Mouse (Mus musculus) ES-Bruce4 (cell line): ENCODE results near the gene Proser3. TPM values are rescaled to one million over a fixed set of nuclear protein-coding genes. Genes with fewer than 3 reads are reported as not detected.
"Not testable (repeated sequence)": the region's sequence is repeated elsewhere in the genome, so short reads cannot be mapped to it uniquely, and the experiment has no call there.

ENCODE experiments used
- H3K27ac ChIP-seq: 2 replicates; pipeline ENCODE4 v1.5.1; 2012; ENCODE audit warnings: low read length, inconsistent platforms; ENCODE audit not compliant: insufficient read depth
- H3K27me3 ChIP-seq: 2 replicates; pipeline ENCODE4 v1.6.1; 2012; ENCODE audit warnings: mild to moderate bottlenecking, low read length, inconsistent platforms; ENCODE audit not compliant: control insufficient read depth, poor library complexity, insufficient read depth, severe bottlenecking
- H3K36me3 ChIP-seq: 2 replicates; pipeline ENCODE4 v1.6.1; 2012; ENCODE audit warnings: inconsistent platforms, mild to moderate bottlenecking, low read length, moderate library complexity; ENCODE audit not compliant: control insufficient read depth, poor library complexity, insufficient read depth, severe bottlenecking
- H3K4me1 ChIP-seq: one replicate; pipeline ENCODE4 v1.8.1; 2011; ENCODE audit warnings: low read length; ENCODE audit not compliant: control insufficient read depth, insufficient read depth
- H3K4me3 ChIP-seq: 2 replicates; pipeline ENCODE4 v1.5.1; 2011; ENCODE audit warnings: low read depth, mild to moderate bottlenecking, low read length
- H3K9ac ChIP-seq: 2 replicates; pipeline ENCODE4 v1.6.1; 2012; ENCODE audit warnings: low read depth, mild to moderate bottlenecking, inconsistent platforms; ENCODE audit not compliant: poor library complexity, severe bottlenecking
- H3K9me3 ChIP-seq: replicated peaks from 2 replicates; pipeline ENCODE4 v1.6.1; 2012; ENCODE audit warnings: mild to moderate bottlenecking, low read length, inconsistent platforms; ENCODE audit not compliant: control insufficient read depth, poor library complexity, insufficient read depth, severe bottlenecking
- CTCF ChIP-seq: IDR thresholded peaks from one replicate; pipeline ENCODE4 v1.8.1; 2011; ENCODE audit warnings: low read depth, low read length
- EP300 ChIP-seq: IDR thresholded peaks from 2 replicates; pipeline ENCODE4 v1.6.1; 2011; ENCODE audit warnings: low read depth, low read length; ENCODE audit not compliant: insufficient read depth
- POLR2A ChIP-seq: IDR thresholded peaks from one replicate; pipeline ENCODE4 v1.8.1; 2011; ENCODE audit warnings: low read length; ENCODE audit not compliant: insufficient read depth
- polyA plus RNA-seq: library from polyadenylated mRNA; stranded (reverse); fragments of >200 nt; gene quantifications from 2 replicates; pipeline ENCODE4 v1.2.4, GENCODE M21; 2011; ENCODE audit warnings: low read depth; ENCODE audit not compliant: missing spikeins, insufficient read depth, insufficient read length

Gene Proser3
- polyA plus RNA-seq, 1 experiment, result 17.3 TPM

- Histone ChIP-seq H3K9ac (peak overlapping the region; percentile 12; the same call in 1 of the 2 replicates), H3K27me3 (no peaks in the 10 kb centered on the region), H3K9me3 (no peaks in the 10 kb centered on the region), H3K4me1 (no peaks in the 10 kb centered on the region), H3K27ac (no peak overlapping the region), H3K4me3 (peak overlapping the region; percentile 17), H3K36me3 (no peaks in the 10 kb centered on the region)
- TF ChIP-seq EP300 (no peak), POLR2A (peak; percentile 10)
These were observed 36.9 kb downstream of the Proser3 start for GRCm38 (mm10) chr7:30515003-30515760.

- no peak for TF ChIP-seq CTCF
- TF ChIP-seq POLR2A, result no peak
- no peak for TF ChIP-seq EP300
- no peaks in the 10 kb centered on the region for H3K27me3 ChIP-seq
These were observed 44.0 kb downstream of the Proser3 start for GRCm38 (mm10) chr7:30508061-30508460.

GRCm38 (mm10) chr7:30501159-30501558 lies 50.9 kb downstream of the Proser3 start:
- not testable (repeated sequence) for H3K36me3 ChIP-seq, H3K27me3 ChIP-seq, H3K4me3 ChIP-seq, H3K9ac ChIP-seq, H3K4me1 ChIP-seq, H3K27ac ChIP-seq
- peaks cover 13% of the 10 kb centered on the region for H3K9me3 ChIP-seq

More at GRCm38 (mm10) chr7:30508061-30508460, 44.0 kb downstream of the Proser3 start:
- no peak overlapping the region for H3K4me3 ChIP-seq
- no peaks in the 10 kb centered on the region for H3K4me1 ChIP-seq
- no peaks in the 10 kb centered on the region for H3K36me3 ChIP-seq
- no peaks in the 10 kb centered on the region for H3K9me3 ChIP-seq
- no peak overlapping the region for H3K9ac ChIP-seq
- no peak overlapping the region for H3K27ac ChIP-seq

GRCm38 (mm10) chr7:30495506-30496042 lies 56.5 kb downstream of the Proser3 start:
- H3K36me3 ChIP-seq, H3K9me3 ChIP-seq, H3K9ac ChIP-seq, H3K4me3 ChIP-seq, H3K27me3 ChIP-seq, H3K27ac ChIP-seq, H3K4me1 ChIP-seq: not testable (repeated sequence)

GRCm38 (mm10) chr7:30493401-30493931 lies 58.6 kb downstream of the Proser3 start, which contains the start of gene Prodh2:
Gene Prodh2, plus strand, starts transcription at chr7:30493622.
- H3K4me3 ChIP-seq, result peak within 1 kb of the TSS; percentile 58
- no peaks in the 10 kb centered on the region for H3K9me3 ChIP-seq
- peak within 1 kb of the TSS; percentile 34 for H3K9ac ChIP-seq

GRCm38 (mm10) chr7:30492765-30493164 lies 59.3 kb downstream of the Proser3 start:
- no peaks in the 10 kb centered on the region for H3K9me3 ChIP-seq
- no peaks in the 10 kb centered on the region for H3K27me3 ChIP-seq
- no peaks in the 10 kb centered on the region for H3K36me3 ChIP-seq
- no peak overlapping the region for H3K4me3 ChIP-seq
- no peak overlapping the region for H3K9ac ChIP-seq
- TF ChIP-seq POLR2A (no peak), CTCF (peak; percentile 80)
- no peak overlapping the region for H3K27ac ChIP-seq
- no peaks in the 10 kb centered on the region for H3K4me1 ChIP-seq

More at GRCm38 (mm10) chr7:30493401-30493931, 58.6 kb downstream of the Proser3 start, which contains the start of gene Prodh2:
- TF ChIP-seq POLR2A, result no peak
- no peak for TF ChIP-seq CTCF
- TF ChIP-seq EP300, result no peak
- Histone ChIP-seq H3K36me3 (no peaks in the 10 kb centered on the region), H3K4me1 (no peaks in the 10 kb centered on the region), H3K27ac (no peak within 1 kb of the TSS), H3K27me3 (no peaks in the 10 kb centered on the region)
